Mouse (Mus musculus): ENCODE data around the gene Nmrk1. TPM values are rescaled to one million over a fixed set of nuclear protein-coding genes. Genes with fewer than 3 reads are reported as not detected.

The Nmrk1 gene
- polyA plus RNA-seq, 1 experiment from 2014 or later: 8.1 TPM

- DNase-seq (ENCODE audit: low spot score) (no peak), ATAC-seq (ENCODE audit: insufficient read depth, low FRiP score, low TSS enrichment) (no peak)
- Histone ChIP-seq H3K9ac (ENCODE audit: low read length) (no peak overlapping the region), H3K9me3 (ENCODE audit: control insufficient read depth, low read length) (no peaks in the 10 kb centered on the region), H3K36me3 (ENCODE audit: control insufficient read depth, insufficient read depth, low read length) (no peaks in the 10 kb centered on the region), H3K4me3 (ENCODE audit: low read depth, low read length) (no peak overlapping the region), H3K4me2 (ENCODE audit: low read depth) (no peak overlapping the region), H3K4me1 (ENCODE audit: control insufficient read depth, insufficient read depth, low read length) (no peaks in the 10 kb centered on the region), H3K27ac (ENCODE audit: low read depth, low read length) (no peak overlapping the region), H3K27me3 (ENCODE audit: control insufficient read depth, insufficient read depth, low read length) (no peaks in the 10 kb centered on the region)
- WGBS: 72% methylated on average over 4 of the region's 4 CpGs
Measured at GRCm38 (mm10) chr19:18641001-18641400, 9.3 kb downstream of the Nmrk1 start.

- Histone ChIP-seq H3K27ac (ENCODE audit: low read depth, low read length) (no peak overlapping the region), H3K4me1 (ENCODE audit: control insufficient read depth, insufficient read depth, low read length) (no peaks in the 10 kb centered on the region), H3K4me2 (ENCODE audit: low read depth) (no peak overlapping the region), H3K9me3 (ENCODE audit: control insufficient read depth, low read length) (no peaks in the 10 kb centered on the region), H3K4me3 (ENCODE audit: low read depth, low read length) (no peak overlapping the region), H3K27me3 (ENCODE audit: control insufficient read depth, insufficient read depth, low read length) (no peaks in the 10 kb centered on the region), H3K9ac (ENCODE audit: low read length) (no peak overlapping the region), H3K36me3 (ENCODE audit: control insufficient read depth, insufficient read depth, low read length) (no peaks in the 10 kb centered on the region)
- 56% methylated on average over 4 of the region's 4 CpGs for WGBS
- ATAC-seq (ENCODE audit: insufficient read depth, low FRiP score, low TSS enrichment): no peak
- DNase-seq (ENCODE audit: low spot score): no peak
Measured at GRCm38 (mm10) chr19:18643411-18643810, 11.7 kb downstream of the Nmrk1 start.

- no peak overlapping the region for H3K9ac ChIP-seq (ENCODE audit: low read length)
- no peaks in the 10 kb centered on the region for H3K27me3 ChIP-seq (ENCODE audit: control insufficient read depth, insufficient read depth, low read length)
- no peak overlapping the region for H3K4me2 ChIP-seq (ENCODE audit: low read depth)
- no peaks in the 10 kb centered on the region for H3K4me1 ChIP-seq (ENCODE audit: control insufficient read depth, insufficient read depth, low read length)
- H3K4me3 ChIP-seq (ENCODE audit: low read depth, low read length): no peak overlapping the region
- no peaks in the 10 kb centered on the region for H3K36me3 ChIP-seq (ENCODE audit: control insufficient read depth, insufficient read depth, low read length)
- H3K9me3 ChIP-seq (ENCODE audit: control insufficient read depth, low read length): no peaks in the 10 kb centered on the region
- DNase-seq (ENCODE audit: low spot score) (no peak), ATAC-seq (ENCODE audit: insufficient read depth, low FRiP score, low TSS enrichment) (no peak)
- WGBS: 89% methylated on average over 6 of the region's 6 CpGs
- no peak overlapping the region for H3K27ac ChIP-seq (ENCODE audit: low read depth, low read length)
Measured at GRCm38 (mm10) chr19:18644084-18644483, 12.3 kb downstream of the Nmrk1 start.

GRCm38 (mm10) chr19:18646397-18646796, 14.6 kb downstream of the Nmrk1 start:
- H3K27me3 ChIP-seq (ENCODE audit: control insufficient read depth, insufficient read depth, low read length): no peaks in the 10 kb centered on the region
- no peak for DNase-seq (ENCODE audit: low spot score)
- no peaks in the 10 kb centered on the region for H3K36me3 ChIP-seq (ENCODE audit: control insufficient read depth, insufficient read depth, low read length)
- 74% methylated on average over 3 of the region's 3 CpGs for WGBS
- ATAC-seq (ENCODE audit: insufficient read depth, low FRiP score, low TSS enrichment): no peak
- no peak overlapping the region for H3K4me2 ChIP-seq (ENCODE audit: low read depth)
- no peak overlapping the region for H3K9ac ChIP-seq (ENCODE audit: low read length)
- H3K9me3 ChIP-seq (ENCODE audit: control insufficient read depth, low read length): no peaks in the 10 kb centered on the region
- H3K27ac ChIP-seq (ENCODE audit: low read depth, low read length): no peak overlapping the region
- no peak overlapping the region for H3K4me3 ChIP-seq (ENCODE audit: low read depth, low read length)
- H3K4me1 ChIP-seq (ENCODE audit: control insufficient read depth, insufficient read depth, low read length): no peaks in the 10 kb centered on the region

GRCm38 (mm10) chr19:18646853-18647420, 15.2 kb downstream of the Nmrk1 start:
- Histone ChIP-seq H3K4me1 (ENCODE audit: control insufficient read depth, insufficient read depth, low read length) (no peaks in the 10 kb centered on the region), H3K4me2 (ENCODE audit: low read depth) (no peak overlapping the region), H3K9me3 (ENCODE audit: control insufficient read depth, low read length) (no peaks in the 10 kb centered on the region), H3K27me3 (ENCODE audit: control insufficient read depth, insufficient read depth, low read length) (no peaks in the 10 kb centered on the region), H3K27ac (ENCODE audit: low read depth, low read length) (no peak overlapping the region), H3K9ac (ENCODE audit: low read length) (no peak overlapping the region), H3K36me3 (ENCODE audit: control insufficient read depth, insufficient read depth, low read length) (no peaks in the 10 kb centered on the region), H3K4me3 (ENCODE audit: low read depth, low read length) (no peak overlapping the region)
- ATAC-seq (ENCODE audit: insufficient read depth, low FRiP score, low TSS enrichment) (no peak), DNase-seq (ENCODE audit: low spot score) (no peak)
- WGBS: 65% methylated on average over 5 of the region's 5 CpGs

- Histone ChIP-seq H3K4me1 (ENCODE audit: control insufficient read depth, insufficient read depth, low read length) (no peaks in the 10 kb centered on the region), H3K36me3 (ENCODE audit: control insufficient read depth, insufficient read depth, low read length) (no peaks in the 10 kb centered on the region), H3K4me2 (ENCODE audit: low read depth) (no peak overlapping the region), H3K4me3 (ENCODE audit: low read depth, low read length) (no peak overlapping the region), H3K27ac (ENCODE audit: low read depth, low read length) (no peak overlapping the region), H3K9ac (ENCODE audit: low read length) (no peak overlapping the region), H3K27me3 (ENCODE audit: control insufficient read depth, insufficient read depth, low read length) (no peaks in the 10 kb centered on the region), H3K9me3 (ENCODE audit: control insufficient read depth, low read length) (no peaks in the 10 kb centered on the region)
- WGBS: 80% methylated on average over 9 of the region's 9 CpGs
- DNase-seq (ENCODE audit: low spot score) (no peak), ATAC-seq (ENCODE audit: insufficient read depth, low FRiP score, low TSS enrichment) (no peak)
Measured at GRCm38 (mm10) chr19:18647775-18648557, 16.2 kb downstream of the Nmrk1 start.

GRCm38 (mm10) chr19:18648558-18648945, 16.8 kb downstream of the Nmrk1 start:
- Histone ChIP-seq H3K4me2 (ENCODE audit: low read depth) (no peak overlapping the region), H3K9me3 (ENCODE audit: control insufficient read depth, low read length) (no peaks in the 10 kb centered on the region), H3K36me3 (ENCODE audit: control insufficient read depth, insufficient read depth, low read length) (no peaks in the 10 kb centered on the region), H3K4me1 (ENCODE audit: control insufficient read depth, insufficient read depth, low read length) (no peaks in the 10 kb centered on the region), H3K4me3 (ENCODE audit: low read depth, low read length) (no peak overlapping the region), H3K27ac (ENCODE audit: low read depth, low read length) (no peak overlapping the region), H3K9ac (ENCODE audit: low read length) (no peak overlapping the region), H3K27me3 (ENCODE audit: control insufficient read depth, insufficient read depth, low read length) (no peaks in the 10 kb centered on the region)
- 88% methylated on average over 6 of the region's 6 CpGs for WGBS
- DNase-seq (ENCODE audit: low spot score) (no peak), ATAC-seq (ENCODE audit: insufficient read depth, low FRiP score, low TSS enrichment) (no peak)

- WGBS: 86% methylated on average over 4 of the region's 4 CpGs
Measured at GRCm38 (mm10) chr19:18649955-18650354, 18.2 kb downstream of the Nmrk1 start.

GRCm38 (mm10) chr19:18650473-18650872, 18.7 kb downstream of the Nmrk1 start:
- no peak overlapping the region for H3K4me2 ChIP-seq (ENCODE audit: low read depth)
- H3K9me3 ChIP-seq (ENCODE audit: control insufficient read depth, low read length): no peaks in the 10 kb centered on the region; the same call in 1 of the 2 replicates
- H3K36me3 ChIP-seq (ENCODE audit: control insufficient read depth, insufficient read depth, low read length): no peaks in the 10 kb centered on the region
- DNase-seq (ENCODE audit: low spot score) (no peak), ATAC-seq (ENCODE audit: insufficient read depth, low FRiP score, low TSS enrichment) (no peak)
- no peak overlapping the region for H3K4me3 ChIP-seq (ENCODE audit: low read depth, low read length)
- H3K4me1 ChIP-seq (ENCODE audit: control insufficient read depth, insufficient read depth, low read length): no peaks in the 10 kb centered on the region
- H3K27me3 ChIP-seq (ENCODE audit: control insufficient read depth, insufficient read depth, low read length): no peaks in the 10 kb centered on the region
- no peak overlapping the region for H3K27ac ChIP-seq (ENCODE audit: low read depth, low read length)
- no peak overlapping the region for H3K9ac ChIP-seq (ENCODE audit: low read length)
- WGBS: 89% methylated on average over 6 of the region's 6 CpGs

More at GRCm38 (mm10) chr19:18649955-18650354, 18.2 kb downstream of the Nmrk1 start:
- no peak for DNase-seq (ENCODE audit: low spot score)
- Histone ChIP-seq H3K4me3 (ENCODE audit: low read depth, low read length) (no peak overlapping the region), H3K9ac (ENCODE audit: low read length) (no peak overlapping the region), H3K4me1 (ENCODE audit: control insufficient read depth, insufficient read depth, low read length) (no peaks in the 10 kb centered on the region), H3K27ac (ENCODE audit: low read depth, low read length) (no peak overlapping the region), H3K27me3 (ENCODE audit: control insufficient read depth, insufficient read depth, low read length) (no peaks in the 10 kb centered on the region), H3K4me2 (ENCODE audit: low read depth) (no peak overlapping the region), H3K36me3 (ENCODE audit: control insufficient read depth, insufficient read depth, low read length) (no peaks in the 10 kb centered on the region), H3K9me3 (ENCODE audit: control insufficient read depth, low read length) (no peaks in the 10 kb centered on the region; the same call in 1 of the 2 replicates)
- no peak for ATAC-seq (ENCODE audit: insufficient read depth, low FRiP score, low TSS enrichment)

Measured in neural tube, embryonic 11.5 days (tissue).